Mouse (Mus musculus): ENCODE results near the gene Btbd3. TPM values are rescaled to one million over a fixed set of nuclear protein-coding genes. Genes with fewer than 3 reads are reported as not detected.

Gene Btbd3
- total RNA-seq, 2 experiments from 2014 or later: 102 to 104 TPM

DNA sequence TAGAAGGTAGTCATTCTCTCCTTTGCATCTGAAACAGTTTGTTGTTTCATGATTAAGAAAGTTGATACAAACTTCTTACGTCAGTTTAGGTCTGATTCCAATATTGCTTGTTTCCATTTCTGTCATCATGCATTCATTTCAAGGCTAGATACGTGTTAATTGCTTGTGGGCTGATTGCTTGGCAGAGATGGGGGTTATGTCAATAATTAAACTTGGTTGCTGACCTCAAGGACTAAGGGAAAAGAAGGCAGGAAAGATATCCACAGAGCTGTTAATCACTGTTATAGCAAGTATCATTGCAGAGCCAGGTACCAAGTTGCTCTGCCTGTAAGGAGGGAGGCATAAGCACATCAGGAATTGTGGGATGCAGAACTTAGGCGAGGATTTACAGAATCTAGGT, 226.2 kb downstream of the Btbd3 start:
- DNase-seq (ENCODE audit: low spot score in 2 of 2): no peak
- intact Hi-C loops (cut with DNase I): no loop called here

DNA sequence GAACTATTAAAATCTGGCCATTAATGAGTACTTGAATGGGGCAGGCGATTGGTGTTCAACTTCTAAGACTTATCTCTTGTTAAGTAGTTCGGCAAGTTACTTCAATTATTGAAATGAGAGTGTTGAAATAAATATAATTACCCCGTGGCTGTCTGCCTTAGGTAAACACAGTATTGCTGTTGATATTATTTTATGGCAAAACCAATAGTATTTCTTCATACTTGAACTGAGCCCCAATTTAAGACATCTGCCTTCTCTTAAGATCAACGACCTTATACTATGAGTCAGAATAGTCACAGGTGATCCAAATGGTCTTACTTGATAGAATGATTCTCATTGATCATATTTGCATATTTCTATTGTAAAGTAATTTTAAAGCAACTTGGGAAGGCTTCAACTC, 228.5 kb downstream of the Btbd3 start:
- no peak for DNase-seq (ENCODE audit: low spot score in 2 of 2)

DNA sequence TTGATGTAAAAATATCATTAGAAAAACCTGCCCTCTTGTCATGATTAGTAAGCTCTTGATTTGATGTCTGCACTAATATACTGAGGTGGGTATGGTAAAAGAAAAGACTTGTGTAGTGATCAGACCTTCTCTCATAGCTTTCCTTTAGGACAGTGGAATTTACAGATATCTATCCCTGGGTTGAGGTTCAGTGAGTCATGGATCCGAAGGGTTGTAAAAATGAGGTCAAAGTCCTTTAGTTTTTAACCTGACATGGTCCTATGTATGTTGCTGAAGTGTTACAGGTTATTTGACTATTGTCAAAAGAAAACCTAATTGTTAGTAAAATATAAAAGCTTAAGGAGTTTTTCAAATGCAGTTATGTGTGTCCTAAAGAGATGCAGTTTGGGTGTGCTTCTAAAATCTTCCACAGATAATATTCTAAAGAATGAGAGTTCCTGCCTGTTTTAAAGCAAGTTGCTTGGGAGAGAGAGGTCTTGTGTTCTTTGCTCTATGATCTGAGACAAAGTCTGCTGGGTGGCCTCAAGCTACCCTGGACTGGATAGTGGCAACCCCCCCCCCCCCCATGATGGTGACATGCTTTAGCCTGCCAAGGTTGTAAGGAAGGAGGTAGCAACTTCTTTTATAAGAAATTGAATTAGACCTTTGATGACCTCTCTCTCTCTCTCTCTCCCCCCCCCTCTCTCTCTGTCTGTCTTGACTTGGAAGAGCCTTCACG, 234.5 kb downstream of the Btbd3 start:
- intact Hi-C loops (cut with DNase I): no loop called here
- DNase-seq (ENCODE audit: low spot score in 2 of 2): no peak

More for the DNA sequence above, 228.5 kb downstream of the Btbd3 start:
- intact Hi-C loops (cut with DNase I): no loop called here

DNA sequence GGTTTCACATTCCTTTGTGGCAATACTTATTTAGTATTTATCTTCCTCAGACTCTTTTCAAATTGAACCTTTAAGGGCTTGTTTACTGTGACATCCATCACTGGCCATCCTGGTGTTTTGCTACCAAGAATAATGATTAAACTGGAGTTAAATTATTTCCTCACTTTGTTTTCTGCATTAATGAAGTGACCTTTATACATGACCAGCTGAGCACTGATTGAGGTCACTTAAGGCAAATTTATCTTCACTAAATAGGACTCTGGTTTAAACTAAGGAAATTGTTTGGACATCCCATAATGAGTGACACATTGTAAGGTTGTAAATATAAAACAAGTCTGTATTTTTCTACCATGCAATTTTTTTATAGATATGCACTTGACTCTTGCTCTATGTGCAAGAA, 235.8 kb downstream of the Btbd3 start:
- no peak for DNase-seq (ENCODE audit: low spot score in 2 of 2)

DNA sequence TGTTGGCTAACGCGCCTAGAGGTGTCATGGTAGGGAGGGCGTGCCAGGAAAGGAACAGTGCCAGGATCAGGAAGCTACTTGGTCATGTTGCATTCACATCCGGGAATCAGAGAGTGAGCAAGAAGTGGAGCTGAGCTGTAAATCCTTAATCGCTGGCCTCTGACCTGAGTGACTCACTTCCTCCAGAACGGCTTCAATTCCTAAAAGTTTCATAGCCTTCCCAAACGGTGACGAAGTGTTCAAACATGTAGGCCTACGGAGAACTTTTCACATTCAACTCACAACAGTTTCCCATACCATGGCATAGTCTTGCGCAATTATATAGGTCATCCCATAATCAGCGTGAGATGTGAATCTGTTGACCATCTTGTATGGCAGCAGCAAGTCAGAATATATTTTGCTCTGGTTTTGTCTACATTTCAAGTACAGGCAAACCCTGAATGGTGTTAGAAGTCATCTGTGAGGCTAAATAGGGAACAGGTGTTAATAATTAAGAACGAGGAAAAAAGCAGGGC, 247.6 kb downstream of the Btbd3 start:
- intact Hi-C loops (cut with DNase I): no loop called here
- DNase-seq (ENCODE audit: low spot score in 2 of 2): no peak

More for the DNA sequence above, 235.8 kb downstream of the Btbd3 start:
- intact Hi-C loops (cut with DNase I): no loop called here

DNA sequence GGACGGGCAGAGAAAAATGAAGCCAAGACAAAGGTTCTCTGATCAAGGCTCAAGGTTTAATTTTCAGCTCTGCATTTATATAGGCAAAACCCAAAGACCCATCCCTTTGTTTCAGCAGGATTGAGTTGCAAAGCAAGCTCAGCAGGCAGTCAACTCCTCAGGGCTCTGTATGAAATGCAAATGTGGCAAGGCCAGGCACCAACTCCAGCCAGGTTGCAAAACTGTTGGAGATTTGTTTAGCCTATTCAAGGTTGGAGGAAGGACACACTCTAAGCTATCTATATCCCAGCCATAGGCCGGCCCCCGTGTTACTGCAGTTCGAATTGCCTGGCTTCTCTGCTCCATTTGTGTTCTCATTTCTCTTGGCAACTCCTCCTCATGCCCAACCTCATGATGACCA, 259.2 kb downstream of the Btbd3 start:
- intact Hi-C loops (cut with DNase I): no loop called here
- no peak for DNase-seq (ENCODE audit: low spot score in 2 of 2)

DNA sequence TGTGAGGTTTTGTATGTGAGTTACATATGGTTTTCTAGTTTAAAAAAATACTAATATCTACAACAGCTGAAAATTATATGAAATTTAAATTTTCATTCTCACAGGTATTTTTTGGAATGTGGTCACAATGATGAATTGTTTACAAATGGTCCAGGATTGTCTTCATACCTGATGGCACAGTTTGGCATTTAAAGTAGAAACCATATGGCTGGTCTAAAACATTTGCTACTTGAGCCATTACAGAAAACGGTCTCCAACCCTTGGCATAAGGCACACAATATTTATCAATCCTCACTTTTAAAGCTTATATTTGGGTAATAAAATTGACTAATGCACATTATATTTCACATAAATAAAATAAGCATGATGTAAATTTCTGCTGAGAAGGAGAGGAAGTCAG, 272.1 kb downstream of the Btbd3 start:
- no peak for DNase-seq (ENCODE audit: low spot score in 2 of 2)
- intact Hi-C loops (cut with DNase I): no loop called here

DNA sequence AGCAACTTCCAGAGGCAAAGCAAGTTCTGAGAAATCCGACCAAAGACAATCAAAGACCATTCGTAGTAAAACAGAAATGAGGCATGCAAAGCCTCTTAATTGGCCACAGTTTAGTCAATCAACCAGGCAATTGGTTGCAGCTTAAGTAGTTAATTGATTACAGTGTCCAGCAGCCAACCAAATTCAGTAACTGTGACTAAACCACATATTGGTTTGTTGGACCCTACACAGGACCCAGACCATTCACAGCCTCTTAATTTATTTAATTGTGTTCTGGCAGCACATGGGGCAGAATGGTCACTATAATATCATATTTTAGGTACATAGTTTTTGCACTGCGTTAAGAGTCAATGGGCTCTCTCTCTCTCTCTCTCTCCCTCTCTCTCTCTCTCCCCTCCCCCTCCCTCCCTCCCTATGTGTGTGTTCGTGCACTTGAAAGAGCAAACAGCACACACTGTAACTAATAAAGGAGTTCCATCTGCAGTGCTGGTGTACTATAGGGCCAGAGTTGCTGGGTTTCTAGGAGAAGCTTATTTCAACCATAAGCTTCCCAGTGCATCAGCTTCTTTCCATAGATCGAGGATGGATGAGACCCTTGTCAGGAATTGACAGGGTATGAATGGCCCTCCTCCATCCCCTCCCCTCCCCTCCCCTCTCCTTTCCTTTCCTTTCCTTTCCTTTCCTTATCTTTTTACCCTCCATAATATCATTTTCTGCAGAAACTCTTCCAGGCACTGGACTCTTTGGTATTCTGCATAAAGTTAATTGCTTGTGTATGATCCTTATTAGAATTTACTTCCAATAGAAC, 275.0 kb downstream of the Btbd3 start:
- intact Hi-C loops (cut with DNase I): no loop called here
- DNase-seq (ENCODE audit: low spot score in 2 of 2): no peak

DNA sequence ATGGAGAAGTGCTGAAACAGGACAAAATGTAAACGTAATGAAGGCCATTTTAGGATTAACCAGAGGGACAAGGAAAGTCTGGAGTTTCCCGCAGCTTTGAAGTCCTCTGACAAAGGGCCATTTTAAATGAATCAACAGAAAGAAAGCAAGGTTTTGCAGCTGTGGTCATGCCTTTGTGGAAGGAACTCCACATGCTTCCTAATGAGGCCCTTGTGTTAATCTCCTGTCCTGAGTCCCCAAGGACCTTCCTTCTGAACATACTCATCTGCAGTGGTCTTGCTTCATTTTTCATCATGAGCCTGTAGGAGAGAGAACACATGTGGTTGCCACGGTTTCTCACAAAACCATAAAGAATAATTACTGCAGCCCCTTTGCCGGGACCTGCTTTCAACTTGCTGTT, 275.6 kb downstream of the Btbd3 start:
- intact Hi-C loops (cut with DNase I): no loop called here
- DNase-seq (ENCODE audit: low spot score in 2 of 2): no peak

DNA sequence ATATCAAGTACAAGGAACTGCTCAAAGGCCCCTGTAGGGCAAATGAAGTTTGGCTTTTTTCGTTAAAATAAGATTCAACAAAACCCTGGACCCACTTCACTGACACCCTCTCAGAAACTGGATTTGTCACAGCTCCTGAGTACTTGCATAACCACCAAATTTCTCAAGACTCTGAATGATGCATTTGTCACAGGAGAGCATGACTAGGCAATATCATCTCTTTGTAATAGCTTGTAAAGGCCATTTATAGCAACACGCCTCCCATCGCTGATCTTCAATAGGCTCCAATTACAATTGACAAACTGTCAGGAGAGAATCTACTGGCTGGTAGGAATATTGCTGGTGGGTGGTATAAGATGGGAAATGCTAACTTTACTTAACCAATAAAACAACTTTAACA, 283.3 kb downstream of the Btbd3 start:
- DNase-seq (ENCODE audit: low spot score in 2 of 2): no peak
- intact Hi-C loops (cut with DNase I): no loop called here

DNA sequence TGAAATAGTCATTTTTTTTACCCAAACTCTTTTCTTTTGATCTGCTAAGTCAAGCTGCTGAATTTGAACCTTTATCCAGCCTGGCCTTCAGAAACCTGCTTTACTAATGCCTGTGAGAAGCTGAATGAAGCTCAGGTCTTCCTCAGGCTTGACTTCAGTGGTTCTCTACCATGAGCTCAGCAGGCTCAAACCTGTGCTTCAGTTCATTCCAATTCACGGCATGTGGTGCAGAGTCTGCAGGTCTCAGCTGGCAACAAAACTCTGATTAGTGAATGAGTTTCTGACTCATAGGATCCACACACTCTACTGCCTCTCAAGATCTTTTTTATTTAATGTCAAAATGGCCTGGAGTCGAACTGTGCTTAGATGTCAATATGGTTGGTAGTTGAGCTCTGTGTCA, 292.6 kb downstream of the Btbd3 start:
- no peak for DNase-seq (ENCODE audit: low spot score in 2 of 2)
- intact Hi-C loops (cut with DNase I): no loop called here

DNA sequence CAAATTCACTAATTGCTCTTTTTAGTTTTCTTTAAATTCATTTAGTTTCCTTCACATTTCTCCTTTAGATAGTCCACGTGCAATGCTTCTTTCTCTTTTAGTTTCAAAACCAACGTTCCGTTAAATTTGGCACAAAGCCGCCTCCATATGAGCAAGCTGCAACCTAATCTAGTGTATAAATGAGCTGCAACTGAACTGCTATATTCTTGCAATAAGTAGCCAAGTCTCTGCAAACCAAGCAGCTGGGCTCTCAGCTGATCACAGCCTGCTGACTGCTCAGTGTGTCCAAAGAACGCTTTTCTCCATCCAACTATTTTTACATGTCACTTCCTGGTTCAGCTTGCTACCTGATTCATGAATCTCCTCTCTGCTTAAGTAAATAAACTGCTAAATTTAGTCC, 295.2 kb downstream of the Btbd3 start:
- intact Hi-C loops (cut with DNase I): loop anchor here (5.0 kb wide), 1 partner anchor 51 kb away; no protein-coding TSS in a partner anchor
- peak; percentile 51 to 59 for DNase-seq (ENCODE audit: low spot score in 2 of 2)

DNA sequence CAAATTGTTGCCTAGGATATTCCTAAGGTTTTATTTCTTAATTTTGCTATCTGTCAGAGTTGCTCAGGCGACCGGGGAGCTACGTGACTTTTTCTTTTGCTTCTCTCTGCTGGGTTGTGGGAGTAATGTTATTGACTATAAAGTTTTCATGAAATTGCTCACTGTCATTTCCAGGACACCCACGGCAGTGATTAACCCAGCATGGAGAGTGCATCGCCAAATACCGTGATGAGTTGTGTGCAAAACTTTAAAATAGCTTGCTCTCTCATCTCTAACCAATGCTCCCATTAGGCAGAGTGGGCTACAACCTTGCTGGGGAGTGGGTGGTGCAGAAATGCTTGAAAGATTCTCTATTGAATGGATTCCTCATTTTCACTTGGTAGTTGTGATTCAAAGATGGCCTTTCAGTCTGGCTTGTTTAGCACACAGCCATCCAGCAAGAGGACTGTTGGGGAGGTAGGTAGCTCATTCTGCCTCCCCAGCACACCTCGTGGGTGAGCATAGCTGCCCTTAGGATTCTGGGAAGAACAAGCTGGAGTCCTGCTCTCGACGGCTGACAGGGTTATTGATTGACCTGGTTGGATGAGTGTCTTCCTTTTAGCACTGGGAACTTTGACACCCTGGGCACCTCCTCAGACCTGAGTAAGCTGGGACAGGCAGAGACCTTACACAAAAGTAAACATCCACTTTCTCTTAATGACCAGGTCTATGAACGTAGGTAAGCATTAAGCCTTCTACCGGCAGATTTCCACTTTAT, 298.9 kb downstream of the Btbd3 start:
- DNase-seq (ENCODE audit: low spot score in 2 of 2): peak in 1 of 2 experiments; percentile 23
- intact Hi-C loops (cut with DNase I): no loop called here

DNA sequence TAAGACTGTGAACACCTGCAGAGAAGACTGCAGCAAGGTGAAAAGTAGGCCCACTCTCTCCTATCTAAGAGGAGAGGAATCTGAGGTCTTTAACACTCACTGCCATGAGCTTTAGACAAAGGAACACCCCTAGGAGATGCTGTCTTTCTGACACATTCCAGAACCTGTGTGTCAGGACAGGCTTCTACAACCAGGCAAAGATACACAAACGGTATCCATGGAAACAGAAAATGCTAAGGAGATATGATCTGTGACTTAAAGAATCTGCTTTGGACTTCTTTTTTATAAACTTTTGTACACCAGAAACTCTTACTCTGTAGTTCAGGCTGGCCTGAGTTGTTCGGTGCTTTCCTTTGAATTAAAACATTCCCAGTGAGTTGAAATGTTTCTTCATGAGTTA, 329.6 kb downstream of the Btbd3 start:
- intact Hi-C loops (cut with DNase I): no loop called here
- DNase-seq (ENCODE audit: low spot score in 2 of 2): no peak

DNA sequence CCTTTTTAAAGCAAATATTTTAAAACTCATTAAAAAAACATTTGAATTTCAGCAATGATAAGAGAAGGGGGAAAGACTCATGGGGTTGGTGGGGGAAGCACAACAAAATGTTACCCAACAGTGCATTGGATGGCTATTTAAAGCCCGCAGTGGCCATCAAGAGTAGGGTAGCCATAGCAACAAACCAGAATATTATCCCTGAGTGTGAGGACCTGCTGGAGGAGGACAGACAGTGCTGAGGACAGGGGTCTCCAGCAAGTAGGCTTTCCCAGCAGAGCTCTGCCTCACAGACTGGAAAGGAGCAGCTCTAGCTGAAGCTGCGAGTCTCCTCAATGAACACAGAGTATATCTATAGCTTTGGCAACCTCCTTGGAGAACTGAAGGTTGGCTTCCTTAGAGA, 331.0 kb downstream of the Btbd3 start:
- peak; percentile 24 to 25 for DNase-seq (ENCODE audit: low spot score in 2 of 2)
- intact Hi-C loops (cut with DNase I): no loop called here

DNA sequence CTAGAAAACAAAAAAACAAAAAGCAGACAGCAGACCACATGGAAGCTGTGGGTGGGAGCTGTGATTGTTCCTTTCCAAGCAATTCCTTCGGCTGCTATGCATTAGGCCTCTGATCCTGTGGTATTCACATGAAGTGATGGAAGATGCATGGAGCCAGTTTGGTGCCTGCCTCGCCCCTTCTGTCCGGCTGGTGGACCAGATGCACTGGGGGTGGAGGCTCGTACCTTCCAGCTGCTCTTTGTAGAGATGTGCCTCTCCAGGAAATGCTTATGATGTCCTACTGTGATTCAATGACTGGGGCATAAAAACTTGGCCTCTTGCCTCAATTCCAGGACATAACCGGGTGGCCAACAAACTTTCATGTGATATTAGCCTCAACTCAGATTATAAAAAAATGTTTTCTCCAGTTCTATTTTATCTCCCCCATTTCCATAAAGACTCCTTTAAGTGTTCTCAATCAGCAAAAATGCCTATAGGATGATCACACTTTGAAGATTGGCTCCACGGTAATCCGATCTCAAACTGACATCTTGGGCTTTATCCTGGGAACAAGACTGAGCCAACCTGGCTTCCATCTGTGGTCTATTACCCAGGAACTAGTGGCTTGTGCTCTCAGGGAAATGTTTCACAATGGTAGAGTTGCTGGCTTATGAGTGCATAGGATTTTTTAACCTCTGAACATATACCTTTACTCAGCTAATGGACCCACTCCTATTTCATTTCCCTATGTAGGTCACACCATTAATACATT, 331.6 kb downstream of the Btbd3 start:
- peak; percentile 11 to 14 for DNase-seq (ENCODE audit: low spot score in 2 of 2)
- intact Hi-C loops (cut with DNase I): no loop called here

DNA sequence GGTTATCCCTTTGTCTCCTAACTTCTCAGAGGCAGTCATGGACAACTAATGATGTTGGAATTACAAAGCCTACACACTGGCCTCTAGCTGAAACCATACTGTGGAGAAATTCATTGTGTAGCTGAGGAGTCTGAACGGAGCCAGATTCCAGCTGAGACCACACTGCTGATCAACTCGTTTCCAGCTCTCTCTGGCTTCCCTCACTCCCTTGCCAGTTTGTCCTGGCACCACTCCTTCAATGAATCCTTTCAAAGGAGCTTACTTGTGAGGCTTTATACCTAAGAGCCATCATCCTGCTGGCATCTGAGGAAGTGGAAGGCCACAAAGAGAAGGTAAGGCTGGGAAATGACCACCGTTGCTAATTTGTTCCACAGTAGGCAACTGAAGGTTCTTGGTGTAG, 332.7 kb downstream of the Btbd3 start:
- intact Hi-C loops (cut with DNase I): no loop called here
- DNase-seq (ENCODE audit: low spot score in 2 of 2): no peak

DNA sequence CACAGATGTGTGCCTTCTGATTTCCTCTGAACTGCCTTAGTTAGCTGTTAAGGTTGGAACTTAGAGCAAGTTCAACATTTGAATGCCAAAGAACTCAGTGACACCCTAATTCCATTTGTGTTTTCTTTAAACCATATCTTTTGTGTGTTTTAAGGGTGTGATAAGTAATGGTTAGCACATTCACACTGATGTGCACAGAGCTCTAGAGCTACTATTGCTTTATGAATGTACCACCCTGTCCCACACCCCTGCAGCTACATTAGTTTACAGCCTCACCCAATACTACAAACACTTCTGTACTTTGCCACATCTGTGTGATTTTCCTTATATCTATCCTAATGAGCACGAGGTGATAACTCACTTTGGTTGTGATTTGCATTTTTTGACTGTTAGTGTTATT, 333.9 kb downstream of the Btbd3 start:
- intact Hi-C loops (cut with DNase I): no loop called here
- DNase-seq (ENCODE audit: low spot score in 2 of 2): no peak

DNA sequence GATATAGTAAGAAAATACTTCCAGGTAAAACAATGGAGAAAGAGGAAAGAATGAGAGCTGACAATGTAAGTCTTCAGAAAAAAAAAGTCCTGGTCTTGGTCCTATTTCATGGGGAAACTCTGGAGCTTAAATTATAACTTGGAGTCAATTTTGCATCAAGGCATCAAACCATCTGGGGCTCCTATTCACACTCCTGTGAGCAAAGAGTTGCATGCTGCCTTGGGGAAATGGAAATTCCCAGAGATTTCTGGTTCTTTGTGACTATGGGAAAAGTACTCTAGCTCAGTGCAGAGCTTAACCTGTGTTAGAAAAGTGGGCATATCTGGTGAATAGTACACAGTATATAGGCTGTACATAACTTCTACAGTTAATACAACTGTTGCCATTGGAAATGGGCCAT, 356.0 kb downstream of the Btbd3 start:
- intact Hi-C loops (cut with DNase I): no loop called here
- DNase-seq (ENCODE audit: low spot score in 2 of 2): no peak
